Mouse (Mus musculus) MN1 (cell line): ENCODE results near the gene Hnrnpa3.
"Not testable (repeated sequence)": the region's sequence is repeated elsewhere in the genome, so short reads cannot be mapped to it uniquely, and the experiment has no call there.

Source experiments
- DNase-seq: peaks from one replicate; pipeline ENCODE4 v3.0.0-alpha.2; 2016; ENCODE audit warnings: low spot score

Gene Hnrnpa3

DNA sequence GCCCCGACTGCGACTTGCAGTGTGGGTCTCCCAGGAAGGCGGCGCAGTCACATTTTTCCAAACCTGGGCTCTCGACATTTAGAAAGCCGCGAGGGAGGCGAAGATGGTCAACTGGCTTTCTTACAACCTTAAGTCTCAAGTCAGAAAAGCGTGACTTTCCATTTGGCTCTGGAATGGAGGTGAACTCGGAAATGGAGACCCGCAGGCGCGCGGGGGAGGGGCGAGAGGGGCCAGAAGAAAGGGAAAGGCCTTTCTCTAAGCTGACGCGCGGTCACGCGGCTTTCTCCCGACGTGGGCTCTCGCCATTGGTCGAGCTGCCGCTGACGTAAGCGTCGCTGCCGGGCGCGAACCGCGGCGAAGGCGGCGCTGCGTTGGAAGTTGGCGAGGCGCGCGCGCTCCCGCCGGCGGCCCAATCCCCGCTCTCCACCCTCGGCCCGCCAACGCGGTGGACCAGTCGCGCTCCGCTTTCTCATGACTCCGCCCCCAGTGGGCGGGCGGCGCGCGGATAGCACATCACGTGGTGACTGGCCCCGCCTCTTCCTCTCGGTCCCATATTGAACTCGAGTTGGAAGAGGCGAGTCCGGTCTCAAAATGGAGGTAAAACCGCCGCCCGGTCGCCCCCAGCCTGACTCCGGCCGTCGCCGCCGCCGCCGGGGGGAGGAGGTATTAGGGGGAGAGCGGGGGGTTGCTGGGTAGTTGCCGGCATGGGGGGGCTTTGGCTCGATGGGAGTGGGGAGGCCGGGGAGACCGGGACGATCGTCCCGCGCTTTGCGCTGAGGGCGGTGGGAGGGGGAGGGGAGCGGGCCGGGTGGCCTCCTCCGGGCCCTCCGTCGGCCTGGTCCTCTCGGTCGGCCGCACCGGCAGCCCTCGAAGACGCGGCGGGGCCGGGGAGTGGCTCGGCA, at the start of gene Hnrnpa3:
TSS of gene Hnrnpa3 (plus strand) at position 535 of the 902 bp plus-strand sequence.
- peak; percentile 99 for DNase-seq

DNA sequence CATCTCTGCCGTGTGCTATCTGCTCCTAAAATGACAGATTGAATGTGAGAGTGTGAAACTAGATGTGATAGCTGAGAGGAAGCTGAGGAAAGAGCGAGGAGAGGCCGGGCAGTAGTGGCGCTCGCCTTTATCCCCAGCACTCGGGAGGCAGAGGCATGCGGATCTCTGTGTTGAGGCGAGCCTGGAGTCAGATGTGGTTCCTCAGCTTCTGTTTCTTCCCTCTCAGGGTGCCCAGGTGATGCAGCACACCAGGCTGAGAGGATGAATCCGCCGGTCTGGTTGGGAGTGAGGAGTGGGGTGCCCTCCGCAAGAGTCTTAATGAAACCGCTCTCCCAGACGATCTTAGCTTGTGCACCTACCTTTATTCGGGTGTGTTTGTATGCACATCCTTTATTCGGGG, 49.1 kb upstream of the Hnrnpa3 start:
- DNase-seq, result no peak

DNA sequence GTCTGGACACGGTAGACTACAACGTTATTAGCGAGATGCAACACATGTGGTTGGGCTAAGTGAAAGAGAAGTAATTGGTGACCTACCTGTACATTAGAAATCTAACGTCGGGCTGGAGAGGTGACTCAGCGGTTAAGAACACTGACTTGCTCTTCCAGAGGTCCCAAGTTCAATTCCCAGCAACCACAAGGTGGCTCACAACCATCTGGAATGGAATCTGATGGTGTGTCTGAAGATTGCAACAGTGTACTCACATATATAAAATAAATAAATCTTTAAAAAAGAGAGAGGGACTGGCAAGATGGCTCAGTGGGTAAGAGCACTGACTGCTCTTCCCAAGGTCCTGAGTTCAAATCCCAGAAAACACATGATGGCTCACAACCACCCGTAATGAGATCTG, 48.5 kb upstream of the Hnrnpa3 start:
- not testable (repeated sequence) for DNase-seq

DNA sequence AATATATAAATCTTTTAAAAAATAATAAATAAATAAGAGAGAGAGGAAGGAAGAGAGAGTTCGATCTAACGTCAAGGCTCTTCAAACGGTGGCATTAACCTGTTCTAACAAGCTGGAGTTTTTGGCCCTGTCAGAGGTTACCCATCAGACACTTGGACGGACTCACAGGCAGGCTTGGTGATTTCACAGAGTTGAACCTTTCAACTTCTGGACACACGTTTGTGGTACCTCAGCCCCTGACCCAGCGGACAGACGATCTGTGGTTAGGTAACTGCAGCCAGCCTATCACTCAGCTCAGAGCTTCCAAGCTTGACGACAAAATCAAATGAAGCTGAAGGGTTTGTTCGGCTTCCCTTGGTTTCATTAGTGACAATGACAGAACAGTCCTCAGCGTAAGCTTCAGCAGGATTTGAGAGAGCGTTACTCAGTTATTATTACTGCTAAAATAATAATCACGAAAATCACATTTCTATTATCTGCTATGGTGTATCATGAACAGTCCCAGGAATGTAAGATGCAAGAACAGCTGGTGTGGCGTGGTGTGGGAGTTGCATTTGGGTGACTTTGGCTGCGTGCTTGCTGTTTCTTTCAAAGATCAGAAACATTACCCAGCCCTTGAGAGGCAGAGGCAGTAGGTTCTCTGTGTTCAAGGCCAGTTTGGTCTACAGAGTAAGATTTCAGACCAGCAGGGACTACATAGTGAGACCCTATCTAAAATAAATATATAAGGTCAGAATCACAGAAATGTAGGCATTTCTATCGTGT, 47.8 kb upstream of the Hnrnpa3 start:
- DNase-seq, result no peak

DNA sequence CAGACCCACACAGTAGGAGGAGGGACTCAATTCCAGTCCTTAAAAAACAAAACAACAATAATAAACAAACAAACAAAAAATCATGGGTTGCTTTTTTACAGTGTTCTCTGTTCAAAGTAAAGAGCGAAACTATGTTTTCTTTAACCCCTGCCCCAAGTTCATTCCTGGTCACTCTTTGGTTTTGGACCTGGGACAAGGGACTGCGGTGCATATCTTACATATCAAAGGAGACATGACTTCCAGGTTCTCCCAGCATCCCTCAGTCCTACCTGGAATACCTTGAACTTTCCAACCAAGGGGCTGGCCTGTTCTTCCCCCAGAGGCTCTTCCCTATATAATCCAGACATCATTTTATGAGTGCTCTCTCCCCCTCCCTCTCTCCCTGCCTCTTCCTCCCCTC, 47.1 kb upstream of the Hnrnpa3 start:
- DNase-seq, result no peak

DNA sequence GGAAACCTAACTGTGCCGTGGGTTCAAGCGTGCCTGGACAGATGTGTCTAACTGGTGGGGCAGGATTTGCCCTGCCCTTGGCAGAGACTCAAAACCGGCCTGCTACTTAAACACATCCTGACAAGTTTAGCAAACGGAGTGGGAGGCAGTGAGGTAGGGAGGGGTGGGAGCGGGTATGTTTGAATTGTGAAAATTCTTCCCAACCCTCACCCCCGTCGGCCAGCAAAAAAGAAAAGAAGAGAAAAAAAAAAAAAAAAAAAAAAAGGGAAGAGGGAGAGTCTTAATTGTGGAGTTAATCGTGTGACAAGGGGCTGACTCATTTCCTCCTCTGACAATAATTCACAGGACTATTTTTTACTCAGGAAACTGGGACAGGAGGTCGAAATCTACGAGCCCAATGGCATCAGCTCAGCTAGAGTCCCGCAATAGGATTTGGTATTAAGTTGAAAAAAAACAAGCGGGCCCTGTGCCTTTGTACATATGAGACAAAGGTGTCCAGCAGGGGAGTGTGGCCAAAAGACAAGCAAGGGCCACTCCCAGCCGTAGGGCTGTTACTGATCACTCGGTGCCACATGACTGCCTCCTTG, 46.0 kb upstream of the Hnrnpa3 start:
- peak; percentile 85 for DNase-seq

DNA sequence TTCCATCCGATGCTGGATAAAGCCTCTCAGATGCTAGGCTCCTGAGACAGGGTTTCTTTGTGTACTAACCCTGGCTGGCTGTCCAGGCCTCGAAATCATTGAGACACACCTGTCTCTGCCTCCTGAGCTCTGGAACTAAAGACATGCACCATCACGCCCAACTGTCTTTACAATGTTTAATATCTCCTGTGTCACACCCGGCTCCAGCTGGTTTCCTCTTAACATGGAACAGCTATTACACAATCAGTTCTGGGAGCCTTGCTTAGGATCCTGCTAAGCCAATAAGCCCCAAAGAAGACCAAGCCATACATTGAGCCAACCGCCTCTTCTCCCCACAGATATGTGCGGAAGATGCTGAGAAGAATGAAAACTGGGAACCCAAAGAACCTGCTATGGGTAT, 44.5 kb upstream of the Hnrnpa3 start:
- DNase-seq, result no peak

DNA sequence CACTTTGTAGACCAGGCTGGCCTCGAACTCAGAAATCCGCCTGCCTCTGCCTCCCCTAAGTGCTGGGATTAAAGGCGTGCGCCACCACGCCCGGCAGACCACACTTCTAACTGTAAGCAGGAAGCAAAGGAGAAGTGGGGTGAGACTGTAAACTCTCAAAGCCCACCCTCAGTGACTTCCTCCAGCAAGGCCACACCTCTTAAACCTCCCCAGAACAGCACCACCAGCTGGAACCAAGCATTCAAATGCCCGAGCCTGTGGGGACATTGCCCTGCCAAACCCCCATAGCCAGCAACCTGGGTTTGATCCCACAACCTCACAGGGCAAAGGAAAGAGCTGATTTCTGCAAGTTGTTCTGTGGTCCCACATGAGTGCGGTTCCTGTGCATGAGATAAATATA, 42.1 kb upstream of the Hnrnpa3 start:
- DNase-seq, result no peak

DNA sequence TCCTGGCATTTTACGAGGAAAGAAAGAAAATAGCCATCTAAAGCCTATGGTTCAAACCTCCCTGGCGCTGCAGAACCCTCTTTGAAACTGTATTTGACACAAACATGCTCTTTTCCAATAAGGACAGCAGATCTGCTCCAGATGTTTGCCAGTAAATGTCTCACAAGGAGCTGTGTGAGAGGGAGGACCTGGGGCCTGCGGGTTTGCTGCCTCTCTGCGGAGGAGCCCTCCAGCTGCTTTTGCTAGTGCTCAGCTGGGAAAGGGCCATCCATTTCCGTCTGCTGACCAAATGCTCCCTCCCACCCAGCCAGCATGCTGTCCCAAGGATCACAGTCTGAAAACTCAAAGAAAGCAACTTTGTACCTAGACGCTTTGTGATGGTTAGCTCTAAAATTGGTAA, 40.3 kb upstream of the Hnrnpa3 start:
- DNase-seq, result no peak

DNA sequence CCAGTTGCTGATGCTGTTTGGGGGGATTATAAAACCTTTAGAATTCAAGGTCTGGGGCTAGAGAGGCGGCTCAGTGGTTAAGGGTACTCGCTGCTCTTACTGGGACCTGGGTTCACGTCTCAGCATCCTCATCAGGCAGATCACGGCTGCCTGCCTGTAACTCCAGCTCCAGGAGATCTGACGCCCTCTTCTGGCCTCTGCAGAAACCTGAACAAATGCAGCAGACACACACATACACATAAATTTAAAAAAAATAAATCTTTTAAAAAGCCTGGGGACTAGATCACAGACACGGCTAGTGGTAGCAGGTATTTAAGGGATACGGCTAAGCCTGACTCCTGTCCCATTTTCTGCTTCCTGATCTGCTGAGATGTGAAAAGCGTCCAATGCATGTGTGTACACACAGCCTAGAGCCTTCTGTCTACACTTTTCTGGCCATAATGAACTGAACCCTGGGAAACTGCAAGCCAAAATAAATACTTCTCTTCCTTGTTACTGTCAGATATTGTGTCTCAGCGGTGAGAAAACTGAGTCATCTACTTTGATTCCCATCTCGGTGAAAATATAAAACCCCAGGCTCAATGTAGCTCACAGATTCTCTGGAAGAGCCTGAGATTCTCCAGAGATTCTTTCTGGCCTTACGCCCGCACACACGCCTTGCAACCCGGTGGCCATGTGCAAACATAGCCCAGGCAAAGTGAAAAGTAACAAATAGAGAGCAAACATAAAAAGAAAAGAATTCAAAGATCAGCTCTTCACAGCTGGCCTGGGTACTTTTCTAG, 37.0 kb upstream of the Hnrnpa3 start:
- DNase-seq, result peak; percentile 86

DNA sequence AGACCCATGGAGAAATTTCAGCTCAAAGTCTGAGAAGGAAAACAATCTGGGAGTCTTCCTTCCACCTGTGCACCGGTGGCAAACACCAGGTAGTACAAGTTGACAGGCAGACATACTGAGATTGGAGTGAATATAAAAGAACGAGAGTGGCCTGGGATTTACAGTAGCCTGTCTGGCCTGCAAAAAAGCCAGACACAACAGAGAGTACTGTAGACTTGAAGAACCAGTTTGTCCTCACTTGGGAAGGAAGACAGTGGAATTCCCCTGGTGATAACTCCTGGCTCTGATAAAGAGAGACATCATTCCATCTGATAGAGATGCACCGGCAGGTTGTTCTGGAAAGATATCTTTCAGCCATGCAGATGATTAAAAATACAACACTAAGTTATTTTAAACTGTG, 34.0 kb upstream of the Hnrnpa3 start:
- no peak for DNase-seq

DNA sequence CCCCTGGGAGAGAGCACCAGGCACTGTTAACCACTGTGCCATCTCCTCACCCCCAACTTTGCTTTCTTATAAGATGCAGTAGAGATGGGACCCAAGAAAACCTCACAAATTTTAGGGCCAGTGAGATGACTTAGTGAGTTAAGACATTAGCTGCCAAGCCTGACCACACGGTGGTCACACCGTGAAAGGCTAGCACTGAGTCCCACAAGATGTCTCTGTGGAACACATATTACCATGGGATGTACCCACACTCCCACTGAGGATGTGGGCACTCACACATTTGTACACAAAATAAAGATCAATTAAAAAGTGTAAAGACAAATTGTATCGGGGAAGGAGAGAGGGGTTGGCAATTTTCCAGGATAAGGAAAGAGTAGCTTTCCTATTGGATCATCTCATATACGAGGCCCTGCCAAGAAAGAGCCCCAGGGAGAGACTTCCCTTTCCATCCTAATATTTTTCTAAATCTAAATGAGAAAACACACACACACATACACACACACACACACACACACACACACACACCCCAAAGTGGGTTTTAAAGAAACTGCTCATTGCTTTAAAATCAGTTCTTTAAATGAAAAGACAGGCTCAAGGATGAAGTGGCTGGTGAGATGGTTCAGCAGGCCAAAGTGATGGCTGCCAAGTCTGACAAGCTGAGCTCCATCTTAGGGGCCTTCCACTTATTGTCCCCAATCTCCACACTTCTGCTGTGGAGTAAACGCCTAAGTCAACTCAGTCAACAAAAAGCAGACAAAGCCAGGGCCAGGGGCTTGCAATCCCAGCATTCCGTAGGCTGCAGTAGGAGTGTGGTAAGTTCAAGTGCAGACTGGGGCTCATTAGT, 32.2 kb upstream of the Hnrnpa3 start:
- no peak for DNase-seq

DNA sequence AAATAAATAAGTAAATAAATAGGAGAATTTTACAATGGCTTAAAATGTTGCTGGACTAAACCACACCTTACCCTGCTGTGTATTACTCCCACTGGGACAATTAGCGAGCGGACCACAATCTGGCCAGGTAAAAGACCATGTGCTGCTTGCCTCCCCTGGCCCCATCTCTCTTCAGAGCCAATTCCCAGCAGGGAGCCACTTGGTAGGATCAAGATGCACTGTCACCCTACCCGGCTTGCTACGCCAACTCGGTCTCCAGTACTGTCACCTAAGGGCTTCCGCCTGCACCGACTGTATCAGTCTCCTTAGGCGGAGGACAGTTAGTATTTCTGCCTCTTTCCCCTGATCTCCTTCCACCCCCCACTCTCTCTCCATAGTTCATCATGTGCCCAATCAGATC, 30.6 kb upstream of the Hnrnpa3 start:
- no peak for DNase-seq

DNA sequence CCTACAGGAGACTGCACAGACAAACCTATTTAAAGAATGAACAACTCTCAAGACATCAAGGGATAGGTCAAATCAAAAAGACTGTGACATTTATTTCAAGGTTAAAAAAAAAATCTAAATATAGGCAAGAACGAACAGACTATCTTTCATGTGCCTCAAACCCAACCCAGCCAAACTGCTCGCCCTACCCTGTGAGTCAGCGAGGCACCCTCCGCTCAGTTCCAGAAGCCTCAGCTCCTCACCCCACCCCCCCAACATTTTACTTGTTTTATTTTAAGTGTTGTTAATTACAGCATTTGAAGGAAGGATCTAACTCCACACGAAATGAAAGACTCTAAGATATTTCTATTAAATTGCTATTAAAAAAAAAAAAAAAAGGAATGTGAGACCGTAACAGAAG, 27.6 kb upstream of the Hnrnpa3 start:
- no peak for DNase-seq

DNA sequence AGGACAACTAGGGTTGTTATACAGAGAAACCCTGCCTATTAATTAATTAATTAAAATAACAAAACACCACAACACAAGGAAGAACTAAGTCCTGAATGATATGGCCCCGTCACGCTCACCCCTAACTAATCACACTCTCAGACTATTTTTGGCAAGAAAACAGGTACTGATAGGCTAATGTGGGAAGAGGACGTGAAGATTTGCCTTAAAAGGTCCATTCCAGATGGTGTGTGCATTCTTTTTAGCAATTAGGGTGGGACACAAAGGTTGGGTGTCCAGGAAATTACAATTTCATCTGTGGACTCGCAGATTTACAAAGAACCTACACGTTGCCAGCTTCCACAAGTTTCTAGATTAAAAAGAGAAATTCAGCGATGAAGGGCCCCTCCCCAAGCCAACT, 27.0 kb upstream of the Hnrnpa3 start:
- DNase-seq, result no peak

DNA sequence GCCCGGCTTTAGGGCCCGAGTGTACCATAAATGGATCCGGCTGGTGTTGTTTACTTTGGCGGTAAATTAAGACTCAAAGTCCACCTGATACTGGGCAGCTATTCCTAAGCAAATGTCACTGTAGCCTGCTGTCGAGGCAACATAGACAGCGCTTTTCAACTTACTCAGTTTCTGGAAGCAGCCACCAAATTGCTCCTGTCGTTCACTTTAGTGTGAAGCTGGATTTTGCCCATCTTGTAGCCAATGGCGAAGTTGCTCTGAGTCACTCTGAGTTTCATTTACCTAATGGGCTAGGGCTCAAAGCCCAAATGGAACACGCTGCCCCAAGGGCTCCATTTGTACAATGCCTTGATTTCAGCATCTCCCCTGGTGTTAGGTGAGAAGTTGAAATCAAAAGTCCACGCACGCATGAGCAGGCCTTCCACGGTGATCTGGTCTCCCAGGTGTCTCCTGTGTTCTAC, 26.3 kb upstream of the Hnrnpa3 start:
- DNase-seq, result no peak

DNA sequence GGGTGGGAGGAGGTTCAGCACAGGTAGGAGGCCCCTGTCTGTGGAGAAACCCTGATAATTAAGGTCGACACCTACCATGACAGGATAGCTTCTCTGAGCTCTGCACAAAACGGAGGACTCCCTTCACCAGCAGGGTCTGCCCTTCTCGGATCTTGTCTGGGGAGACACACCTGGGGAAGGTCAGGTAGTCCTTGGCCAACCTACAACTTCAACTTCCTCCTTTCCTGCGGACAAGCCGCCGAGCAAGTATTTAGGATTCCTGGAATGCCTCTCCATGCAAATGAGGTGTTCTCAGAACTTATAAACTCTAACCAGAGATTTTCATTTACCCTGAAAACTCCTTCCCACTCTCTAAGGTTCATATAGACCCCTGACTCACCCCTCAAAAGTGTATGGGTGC, 25.7 kb upstream of the Hnrnpa3 start:
- DNase-seq, result no peak

DNA sequence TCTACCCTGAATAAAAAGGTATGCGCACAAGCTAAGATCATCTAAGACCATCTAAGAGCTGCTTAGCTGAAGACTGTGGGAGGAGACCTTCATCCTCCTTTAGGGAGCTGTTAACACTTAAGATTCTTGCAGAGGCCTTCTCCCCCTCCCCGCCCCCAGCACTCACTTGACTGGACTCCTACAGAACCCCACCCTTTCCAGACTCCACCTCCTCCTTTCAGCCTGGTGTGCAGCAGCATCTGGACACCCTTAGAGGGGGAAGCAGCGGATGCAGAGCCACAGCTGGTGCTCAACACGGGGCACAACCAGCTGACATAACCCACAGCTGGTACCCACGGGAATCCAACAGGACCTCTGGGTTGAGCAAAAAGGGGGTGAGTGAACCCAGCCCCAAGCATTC, 25.3 kb upstream of the Hnrnpa3 start:
- DNase-seq, result no peak

DNA sequence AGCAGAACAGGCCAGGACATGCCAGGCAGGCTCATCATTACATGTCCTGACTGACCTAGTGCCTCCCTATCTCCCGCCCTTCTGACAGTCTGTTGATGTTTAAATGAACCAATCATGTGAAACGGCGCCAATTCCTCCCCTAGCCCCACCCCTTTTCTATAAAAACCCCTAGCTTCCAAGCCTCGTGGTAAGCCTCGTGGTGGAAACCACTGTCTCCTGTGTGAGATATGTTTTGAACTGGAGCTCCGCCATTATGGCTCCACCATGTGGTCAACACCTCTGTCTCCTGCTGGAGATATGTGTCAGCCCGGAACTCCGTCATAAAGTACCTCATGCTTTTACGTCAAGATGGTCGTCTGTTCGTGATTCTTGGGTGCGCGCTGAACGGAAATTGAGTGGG, 24.6 kb upstream of the Hnrnpa3 start:
- DNase-seq, result not testable (repeated sequence)

DNA sequence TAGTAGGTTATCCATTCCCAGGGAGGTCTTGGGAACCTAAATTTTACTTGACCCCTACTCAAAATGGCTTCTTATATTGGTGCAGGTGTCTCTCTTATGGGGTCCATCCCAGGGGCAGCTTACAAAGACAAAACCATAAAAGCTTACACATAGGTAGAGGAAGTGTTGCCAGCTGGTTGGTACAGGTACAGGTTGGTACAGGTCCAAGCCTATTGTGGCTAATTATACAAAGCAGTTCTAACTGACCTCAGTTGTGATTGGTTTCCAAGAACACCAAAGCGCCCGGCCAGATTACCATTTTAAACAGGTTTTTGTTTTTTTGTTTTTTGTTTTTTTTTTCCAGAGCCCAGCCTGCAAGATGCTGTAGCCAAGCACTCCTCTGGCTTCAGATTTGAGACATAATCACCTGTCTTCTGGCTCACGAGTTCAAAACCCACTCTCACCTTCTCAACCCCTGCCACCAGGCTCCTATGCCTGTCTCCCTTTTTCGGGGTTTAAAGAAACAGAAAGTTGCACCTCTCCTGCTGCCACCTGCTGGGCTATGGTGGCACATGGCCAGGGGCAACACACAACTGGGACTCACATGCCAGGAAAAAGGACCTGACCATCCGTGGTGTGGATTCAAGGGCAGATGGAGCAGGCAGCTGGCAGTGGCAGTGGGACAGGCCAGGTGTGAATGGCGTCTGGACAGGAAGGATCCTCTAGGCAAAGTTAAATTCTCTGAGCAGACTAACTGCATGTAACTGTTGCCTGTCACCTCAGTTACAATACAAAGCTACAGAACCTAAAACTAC, 22.6 kb upstream of the Hnrnpa3 start:
- DNase-seq, result no peak

DNA sequence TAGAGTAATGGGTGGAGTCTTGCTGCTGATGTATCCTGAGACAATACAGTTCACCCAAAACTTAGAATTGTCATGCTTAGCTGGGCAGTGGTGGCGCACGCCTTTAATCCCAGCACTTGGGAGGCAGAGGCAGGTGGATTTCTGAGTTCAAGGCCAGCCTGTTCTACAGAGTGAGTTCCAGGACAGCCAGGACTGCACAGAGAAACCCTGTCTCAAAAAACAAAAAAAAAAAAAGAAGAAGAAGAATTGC, 22.1 kb upstream of the Hnrnpa3 start:
- not testable (repeated sequence) for DNase-seq
